Mouse (Mus musculus): ENCODE data around the gene Phc2.

DNA sequence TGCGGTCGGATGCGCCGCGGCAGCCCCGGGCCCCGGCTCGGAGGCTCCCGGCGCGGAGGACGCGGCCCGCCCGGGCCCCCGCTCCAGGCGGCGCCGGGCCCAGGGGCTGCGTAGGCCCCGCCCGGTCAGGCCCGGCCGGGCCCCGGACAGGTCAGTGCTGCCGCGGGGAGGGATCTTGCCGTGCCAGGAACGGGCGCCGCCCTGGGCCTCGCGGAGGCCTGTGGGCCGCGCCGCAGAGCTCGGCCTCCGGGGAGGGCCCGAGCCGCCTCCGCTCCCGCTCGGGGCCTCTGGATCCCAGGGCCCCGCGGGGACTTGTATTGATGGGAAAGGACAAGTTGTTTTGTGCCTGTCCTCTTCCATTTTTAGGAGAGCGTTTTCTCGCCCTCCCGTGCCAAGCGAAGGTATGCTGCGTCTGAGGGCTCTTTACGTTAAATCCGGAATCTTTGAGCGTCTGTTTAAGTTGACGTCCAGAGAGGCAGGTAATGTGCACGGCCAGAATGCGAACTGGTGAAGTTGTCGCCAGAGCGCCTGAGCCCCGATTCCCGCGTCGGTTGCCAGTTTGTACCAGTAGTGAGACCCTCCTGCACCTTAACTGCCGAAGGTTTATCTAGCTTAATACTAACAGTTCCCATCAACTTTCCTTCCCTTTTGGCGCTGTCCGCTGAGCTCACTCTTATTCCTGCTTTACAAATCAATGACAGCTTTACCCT is 73.4 kb downstream of the Phc2 start:
- no peak for TF ChIP-seq GATA1 (IDR thresholded peaks at IDR 0.05; ENCODE audit: borderline replicate concordance, low read length)
- TF ChIP-seq FLI1 (IDR thresholded peaks at IDR 0.05; ENCODE audit: low read length): no peak

Data from megakaryocyte, embryonic 14.5 days (primary cell).